Mouse (Mus musculus) ES-E14 (cell line): Measurements from ENCODE around the gene Slc30a4. TPM values are rescaled to one million over a fixed set of nuclear protein-coding genes. Genes with fewer than 3 reads are reported as not detected.

Experiments
- DNase-seq: peaks from one replicate; pipeline ENCODE4 v3.0.0-alpha.2; 2013; ENCODE audit warnings: low read depth, low spot score
- H3K27ac ChIP-seq: 2 replicates; pipeline ENCODE4 v1.5.1; 2012; ENCODE audit warnings: low read depth, mild to moderate bottlenecking, low read length, moderate library complexity, mixed read lengths; ENCODE audit not compliant: poor library complexity, insufficient read depth, severe bottlenecking
- H3K36me3 ChIP-seq: 2 replicates; pipeline ENCODE4 v1.6.1; 2012; ENCODE audit warnings: mild to moderate bottlenecking, low read length, moderate library complexity, mixed read lengths; ENCODE audit not compliant: control insufficient read depth, poor library complexity, insufficient read depth, severe bottlenecking
- H3K4me1 ChIP-seq, 2 experiments: fragments of 150-350 bp in 1 of 2; sonication (generic) in 1 of 2; 2 replicates each; pipeline ENCODE4 v1.6.1; 2012; ENCODE audit warnings: low read length in 2 of 2, mild to moderate bottlenecking in 1 of 2, mixed read lengths in 1 of 2; ENCODE audit not compliant: control insufficient read depth in 2 of 2, insufficient read depth in 2 of 2, poor library complexity in 1 of 2
- H3K4me3 ChIP-seq, 2 experiments: fragments of 150-350 bp in 1 of 2; sonication (generic) in 1 of 2; 2 replicates each; pipeline ENCODE4 v1.5.1; 2012; ENCODE audit warnings: low read length in 2 of 2, low read depth in 1 of 2, mild to moderate bottlenecking in 1 of 2, mixed read lengths in 1 of 2; ENCODE audit not compliant: insufficient read depth in 1 of 2, poor library complexity in 1 of 2, severe bottlenecking in 1 of 2
- H3K9ac ChIP-seq: 2 replicates; pipeline ENCODE4 v1.6.1; 2012; ENCODE audit warnings: low read depth, mild to moderate bottlenecking, low read length, mixed read lengths; ENCODE audit not compliant: poor library complexity, insufficient read depth, severe bottlenecking
- H3K9me3 ChIP-seq: fragments of 150-350 bp; sonication (generic); 2 replicates; pipeline ENCODE4 v1.6.1; 2012; ENCODE audit warnings: low read depth, mild to moderate bottlenecking, low read length; ENCODE audit not compliant: control insufficient read depth, insufficient read depth
- CHD2 ChIP-seq: IDR thresholded peaks from 2 replicates; pipeline ENCODE4 v1.6.1; 2014; ENCODE audit warnings: mild to moderate bottlenecking, low read depth, low read length, inconsistent platforms
- HCFC1 ChIP-seq: IDR thresholded peaks from 2 replicates; pipeline ENCODE4 v1.6.1; 2012; ENCODE audit warnings: low read length, inconsistent platforms, borderline replicate concordance; ENCODE audit not compliant: insufficient read depth
- MAFK ChIP-seq: IDR thresholded peaks from 2 replicates; pipeline ENCODE4 v1.6.1; 2014; ENCODE audit warnings: mild to moderate bottlenecking, low read depth, low read length, inconsistent platforms; ENCODE audit not compliant: insufficient read depth
- ZC3H11A ChIP-seq: IDR thresholded peaks from 2 replicates; pipeline ENCODE4 v1.6.1; 2012; ENCODE audit warnings: low read depth, mild to moderate bottlenecking, inconsistent platforms, low read length, borderline replicate concordance
- ZNF384 ChIP-seq: IDR thresholded peaks from 2 replicates; pipeline ENCODE4 v1.6.1; 2012; ENCODE audit warnings: low read depth, low read length, inconsistent platforms
- in situ Hi-C, 2 experiments: fragments of 600-800 bp; cut with MboI; formaldehyde crosslinking; loops; one replicate each; pipeline ENCODE4 v1.15.1; 2025; ENCODE audit warnings: low sequenced_read_pairs in 2 of 2, inconsistent platforms in 1 of 2; ENCODE audit not compliant: unreplicated experiment in 2 of 2
- total RNA-seq: library from RNA; depleted of rRNA; stranded (reverse); fragments of 300-350 nt; gene quantifications from 2 replicates; pipeline ENCODE4 v1.2.3, GENCODE M21; 2012

Gene Slc30a4
- total RNA-seq, 1 experiment = 8.6 TPM

GRCm38 (mm10) chr2:122731456-122731855 lies 29.0 kb upstream of the Slc30a4 start:
- no peak for DNase-seq
- H3K36me3 ChIP-seq = no peaks in the 10 kb centered on the region
- no peak overlapping the region for H3K4me3 ChIP-seq
- H3K9me3 ChIP-seq = no peaks in the 10 kb centered on the region
- TF ChIP-seq CHD2 = no peak
- no peak for TF ChIP-seq ZC3H11A
- TF ChIP-seq HCFC1 = no peak
- no peak for TF ChIP-seq MAFK
- no peak for TF ChIP-seq ZNF384
- H3K9ac ChIP-seq = no peak overlapping the region
- no peak overlapping the region for H3K27ac ChIP-seq
- in situ Hi-C loops = no loop called here
- no peaks in the 10 kb centered on the region for H3K4me1 ChIP-seq

GRCm38 (mm10) chr2:122725604-122726003 lies 23.1 kb upstream of the Slc30a4 start:
- H3K9me3 ChIP-seq = no peaks in the 10 kb centered on the region
- no peak overlapping the region for H3K4me3 ChIP-seq
- H3K27ac ChIP-seq = no peak overlapping the region
- TF ChIP-seq ZNF384 (no peak), ZC3H11A (no peak), MAFK (no peak), HCFC1 (no peak), CHD2 (no peak)
- DNase-seq = peak; percentile 30
- in situ Hi-C loops = no loop called here
- H3K4me1 ChIP-seq = no peaks in the 10 kb centered on the region
- H3K36me3 ChIP-seq = no peaks in the 10 kb centered on the region
- no peak overlapping the region for H3K9ac ChIP-seq

- H3K9me3 ChIP-seq = no peaks in the 10 kb centered on the region
- no peaks in the 10 kb centered on the region for H3K36me3 ChIP-seq
- in situ Hi-C loops = no loop called here
- no peak for DNase-seq
- no peak overlapping the region for H3K4me3 ChIP-seq
- no peaks in the 10 kb centered on the region for H3K4me1 ChIP-seq
- H3K9ac ChIP-seq = no peak overlapping the region
- no peak overlapping the region for H3K27ac ChIP-seq
- TF ChIP-seq CHD2 = no peak
- TF ChIP-seq ZC3H11A = no peak
- TF ChIP-seq HCFC1 = no peak
- no peak for TF ChIP-seq ZNF384
- no peak for TF ChIP-seq MAFK
Measured at GRCm38 (mm10) chr2:122720564-122720963, 18.1 kb upstream of the Slc30a4 start.

DNA sequence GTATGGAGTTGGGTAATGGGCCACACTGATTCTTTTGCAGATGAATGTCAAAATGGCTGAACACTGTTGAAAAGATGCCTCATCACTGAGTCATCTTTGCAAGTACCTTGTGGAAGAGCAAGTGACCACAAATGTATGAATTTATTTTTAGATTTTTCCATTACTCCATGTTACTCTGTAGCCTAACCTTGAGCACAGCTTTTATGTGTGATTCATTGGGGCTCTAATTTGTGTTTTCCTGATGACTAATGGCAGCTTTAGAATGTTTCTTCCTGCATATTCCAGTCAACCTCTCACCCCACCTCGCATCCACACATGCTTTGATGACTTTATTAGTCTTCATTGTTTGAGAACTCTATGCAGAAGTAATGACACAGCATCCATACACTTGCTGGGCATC lies 16.8 kb upstream of the Slc30a4 start:
- in situ Hi-C loops = no loop called here
- H3K9me3 ChIP-seq = no peaks in the 10 kb centered on the region
- DNase-seq = no peak
- TF ChIP-seq ZC3H11A (no peak), CHD2 (no peak), MAFK (no peak), HCFC1 (no peak)
- H3K9ac ChIP-seq = no peak overlapping the region
- no peak overlapping the region for H3K4me3 ChIP-seq
- no peaks in the 10 kb centered on the region for H3K36me3 ChIP-seq
- H3K4me1 ChIP-seq = no peaks in the 10 kb centered on the region
- no peak overlapping the region for H3K27ac ChIP-seq

- DNase-seq = no peak
- H3K4me3 ChIP-seq = no peak overlapping the region
- no peaks in the 10 kb centered on the region for H3K4me1 ChIP-seq
- no peaks in the 10 kb centered on the region for H3K9me3 ChIP-seq
- no peak for TF ChIP-seq ZNF384
- TF ChIP-seq ZC3H11A = no peak
- no peak for TF ChIP-seq MAFK
- no peak for TF ChIP-seq HCFC1
- TF ChIP-seq CHD2 = no peak
- H3K36me3 ChIP-seq = no peaks in the 10 kb centered on the region
- no peak overlapping the region for H3K9ac ChIP-seq
- in situ Hi-C loops = no loop called here
- H3K27ac ChIP-seq = no peak overlapping the region
Measured at GRCm38 (mm10) chr2:122716301-122716842, 13.9 kb upstream of the Slc30a4 start.
